ENCODE assay signal across 9 mouse cellular contexts in the genomic region with DNA sequence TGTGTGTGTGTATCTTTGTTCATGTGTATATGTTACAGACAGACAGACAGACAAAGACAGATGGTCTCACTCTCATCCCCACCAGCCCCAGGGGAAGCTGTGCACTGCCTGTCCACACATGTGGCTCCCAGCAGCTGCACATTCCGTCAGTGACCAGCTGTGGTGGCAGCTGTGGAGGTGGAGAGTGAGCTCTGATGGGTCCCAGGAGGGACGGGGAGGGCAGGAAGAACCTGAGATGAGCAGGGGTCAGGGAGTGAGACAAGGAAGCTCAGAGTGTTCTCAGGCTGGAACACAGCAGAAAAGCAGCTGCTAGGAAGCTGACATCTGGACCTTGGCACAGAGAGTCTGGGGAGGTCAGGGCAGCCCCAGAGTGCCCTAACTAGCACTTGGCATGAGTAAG. TPM values are rescaled to one million over a fixed set of nuclear protein-coding genes. Genes with fewer than 3 reads are reported as not detected.
DNase-seq lines count a peak whose midpoint lies in the region; ATAC-seq lines count a peak whose summit lies in the region.
"Had no signal": no experiment of that assay in that cellular context is flagged by ENCODE, and none has a peak within 500 bp of the region (broad histone marks: within the 10 kb centered on the region; RNA-seq: fewer than 3 reads in every experiment).

No protein-coding gene starts in this region.

- peak; percentile 45 for ATAC-seq in intestine, embryonic 15.5 days

- no peaks in the 10 kb centered on the region for H3K36me3 ChIP-seq in intestine, embryonic 15.5 days

- H3K9me3 ChIP-seq in intestine, embryonic 15.5 days, result no peaks in the 10 kb centered on the region

- H3K27me3 ChIP-seq in intestine, embryonic 15.5 days (replicated peaks), result no peaks in the 10 kb centered on the region; the same call in 1 of the 2 replicates

- DNase-seq in embryo, embryonic 10.5 days (ENCODE audit: low spot score), result peak; percentile 59
- peak; percentile 60 for DNase-seq in gastrocnemius, adult 8-10 months (ENCODE audit: low spot score in 2 of 2)
- DNase-seq in lung, postnatal 36 days, result peak; percentile 80
- DNase-seq in adrenal gland, postnatal 10 days, result no peak
- no peak for DNase-seq in left cerebral cortex, adult 8-10 months (ENCODE audit: low spot score in 2 of 2)
- no peak for DNase-seq in ovary, postnatal 36 days (ENCODE audit: low spot score)
- no peak for DNase-seq in layer of hippocampus, adult 8-10 months (ENCODE audit: low spot score in 2 of 2)

- peaks cover 38% of the 10 kb centered on the region for H3K4me1 ChIP-seq in intestine, embryonic 15.5 days (replicated peaks)

- WGBS in intestine, embryonic 15.5 days, result 42% methylated on average over 2 of the region's 2 CpGs

- H3K9ac ChIP-seq in intestine, embryonic 15.5 days, result no peak overlapping the region

- H3K4me3 ChIP-seq in intestine, embryonic 15.5 days (replicated peaks), result no peak overlapping the region

- H3K4me2 ChIP-seq in intestine, embryonic 15.5 days (replicated peaks), result no peak overlapping the region

- H3K27ac ChIP-seq in intestine, embryonic 15.5 days, result peak overlapping the region; percentile 45; the same call in 1 of the 2 replicates

RNA-seq across cellular contexts. Expression of gene Heyl, which starts 5.1 kb away (rescaled TPM):
- total RNA-seq in gastrocnemius, adult 8-10 months (2022), result 1 to 10 TPM; 2.9 to 4.7 (median 3.2) TPM
- polyA plus RNA-seq in intestine, embryonic 15.5 days (2015; fragmentation: Nextera tagmentation; extraction: Ambion mirVana), result 13.7 and 13.9 TPM in 2 replicates
- 10 to 100 TPM; 19.5 to 21.0 TPM for total RNA-seq in adrenal gland, postnatal 10 days (2021)
- total RNA-seq in left cerebral cortex, adult 8-10 months (2022), result 1 to 10 TPM; 3.9 to 6.5 (median 5.9) TPM
- 1 to 10 TPM; 2.9 to 5.2 (median 3.5) TPM for total RNA-seq in layer of hippocampus, adult 8-10 months (2022)

RNA-seq across cellular contexts. Expression of gene Nt5c1a, which starts 27.0 kb away (rescaled TPM):
- total RNA-seq in gastrocnemius, adult 8-10 months (2022), result 10 to 100 TPM; 41.9 to 58.6 (median 47.2) TPM
- not detected in 2 replicates for polyA plus RNA-seq in intestine, embryonic 15.5 days (2015; fragmentation: Nextera tagmentation; extraction: Ambion mirVana)
- 10 to 100 TPM; 13.2 to 21.7 TPM for total RNA-seq in adrenal gland, postnatal 10 days (2021)
- 10 to 100 TPM; 10.1 to 14.5 (median 12.5) TPM for total RNA-seq in left cerebral cortex, adult 8-10 months (2022)
- total RNA-seq in layer of hippocampus, adult 8-10 months (2022), result 10 to 100 TPM; 14.5 to 16.8 (median 15.6) TPM
- total RNA-seq: liver, adult 2 months had no signal
- polyA plus RNA-seq: liver, adult 2 months had no signal

RNA-seq across cellular contexts. Expression of gene Pabpc4, which starts 33.9 kb away (rescaled TPM):
- total RNA-seq in gastrocnemius, adult 8-10 months (2022), result 100 to 1,000 TPM; 325 to 385 (median 343) TPM
- 40.7 and 48.7 TPM in 2 replicates for polyA plus RNA-seq in intestine, embryonic 15.5 days (2015; fragmentation: Nextera tagmentation; extraction: Ambion mirVana)
- total RNA-seq in adrenal gland, postnatal 10 days (2021), result 100 to 1,000 TPM; 102 to 143 TPM
- 10 to 100 TPM; 40.2 to 43.2 (median 42.4) TPM for total RNA-seq in left cerebral cortex, adult 8-10 months (2022)
- total RNA-seq in layer of hippocampus, adult 8-10 months (2022), result 10 to 100 TPM; 40.2 to 45.7 (median 44.2) TPM

RNA-seq across cellular contexts. Expression of gene Hpcal4, which starts 45.2 kb away (rescaled TPM):
- under 1 TPM in 1 of 4 experiments, not detected in 3; 0.36 TPM for total RNA-seq in gastrocnemius, adult 8-10 months (2022)
- polyA plus RNA-seq in intestine, embryonic 15.5 days (2015; fragmentation: Nextera tagmentation; extraction: Ambion mirVana), result 3.9 and 4.5 TPM in 2 replicates
- 1 to 10 TPM; 5.0 to 10.0 TPM for total RNA-seq in adrenal gland, postnatal 10 days (2021)
- total RNA-seq in left cerebral cortex, adult 8-10 months (2022), result 100 to 1,000 TPM; 419 to 526 (median 447) TPM
- 100 to 1,000 TPM; 374 to 501 (median 436) TPM for total RNA-seq in layer of hippocampus, adult 8-10 months (2022)
- total RNA-seq: liver, adult 2 months had no signal
- polyA plus RNA-seq: liver, adult 2 months had no signal

Comparison
In these comparisons a context has a peak if more than half of its experiments do, and no peak if none do; other contexts are left out.
1. DNase-seq: peak in embryo, embryonic 10.5 days (single experiment), gastrocnemius, adult 8-10 months (2 of 2) and lung, postnatal 36 days (single experiment); none in adrenal gland, postnatal 10 days (single experiment), left cerebral cortex, adult 8-10 months (0 of 2), ovary, postnatal 36 days (single experiment) and layer of hippocampus, adult 8-10 months (0 of 2).